Mouse (Mus musculus): ENCODE measurements around the gene Galnt16. TPM values are rescaled to one million over a fixed set of nuclear protein-coding genes. Genes with fewer than 3 reads are reported as not detected.

Gene Galnt16
- polyA plus RNA-seq, 1 experiment from 2014 or later = 4.8 TPM

DNA sequence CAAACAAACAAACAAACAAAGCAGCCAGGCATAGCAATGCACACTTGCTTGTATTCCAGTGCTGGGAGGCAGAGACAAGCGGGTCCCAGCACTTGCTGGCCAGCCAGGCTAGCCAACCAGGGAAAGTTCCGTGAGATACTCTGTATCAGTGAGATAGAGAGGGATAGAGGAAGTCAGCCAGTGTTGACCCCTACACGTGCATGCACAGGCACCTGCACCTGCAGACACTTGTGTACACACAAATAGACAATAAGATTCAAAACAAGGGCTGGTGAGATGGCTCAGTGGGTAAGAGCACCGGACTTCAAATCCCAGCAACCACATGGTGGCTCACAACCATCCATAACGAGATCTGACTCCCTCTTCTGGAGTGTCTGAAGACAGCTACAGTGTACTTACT lies 102.4 kb downstream of the Galnt16 start:
- no peak for ATAC-seq (ENCODE audit: insufficient read depth)
- WGBS = 66% methylated on average over 5 of the region's 5 CpGs

DNA sequence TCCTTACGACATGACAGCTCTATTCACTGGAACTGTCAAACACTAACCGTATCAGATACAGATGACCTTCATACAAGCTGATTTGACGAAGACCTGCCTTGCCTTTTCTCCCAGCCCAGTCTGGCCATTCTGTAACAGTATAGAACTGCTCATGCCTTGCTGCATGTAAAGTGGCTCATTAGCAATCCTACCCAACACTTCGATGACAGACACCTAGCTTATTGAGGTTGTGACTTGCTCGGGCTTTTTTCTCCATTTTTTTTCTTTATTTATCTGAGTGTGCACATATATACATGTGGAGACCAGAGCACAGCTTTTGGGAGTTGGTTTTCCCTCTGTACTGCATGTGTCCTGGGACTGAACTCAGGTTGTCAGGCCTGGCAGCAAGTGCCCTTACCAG lies 113.7 kb downstream of the Galnt16 start:
- no peak overlapping the region for H3K27ac ChIP-seq (ENCODE audit: low read depth)
- DNase-seq (no peak), ATAC-seq (ENCODE audit: insufficient read depth) (no peak)
- no peak for TF ChIP-seq CTCF (IDR thresholded peaks at IDR 0.05; ENCODE audit: low read depth)
- peaks cover 48% of the 10 kb centered on the region for H3K36me3 ChIP-seq (ENCODE audit: insufficient read depth)
- no peak overlapping the region for H3K4me2 ChIP-seq
- H3K4me1 ChIP-seq (ENCODE audit: insufficient read depth) = no peaks in the 10 kb centered on the region
- WGBS = 68% methylated on average over 5 of the region's 5 CpGs
- no peaks in the 10 kb centered on the region for H3K9me3 ChIP-seq (ENCODE audit: low read depth, low read length)
- no peaks in the 10 kb centered on the region for H3K27me3 ChIP-seq (ENCODE audit: insufficient read depth, low read length)
- H3K9ac ChIP-seq = no peak overlapping the region
- no peak overlapping the region for H3K4me3 ChIP-seq (ENCODE audit: low read depth, low read length)

More for the DNA sequence above, 102.4 kb downstream of the Galnt16 start:
- no peak overlapping the region for H3K4me2 ChIP-seq
- no peak overlapping the region for H3K4me3 ChIP-seq (ENCODE audit: low read depth, low read length)
- no peaks in the 10 kb centered on the region for H3K9me3 ChIP-seq (ENCODE audit: low read depth, low read length)
- DNase-seq = no peak
- H3K4me1 ChIP-seq (ENCODE audit: insufficient read depth) = no peaks in the 10 kb centered on the region
- no peaks in the 10 kb centered on the region for H3K36me3 ChIP-seq (ENCODE audit: insufficient read depth)
- no peak for TF ChIP-seq CTCF (IDR thresholded peaks at IDR 0.05; ENCODE audit: low read depth)
- H3K27ac ChIP-seq (ENCODE audit: low read depth) = no peak overlapping the region
- H3K9ac ChIP-seq = no peak overlapping the region
- no peaks in the 10 kb centered on the region for H3K27me3 ChIP-seq (ENCODE audit: insufficient read depth, low read length)

DNA sequence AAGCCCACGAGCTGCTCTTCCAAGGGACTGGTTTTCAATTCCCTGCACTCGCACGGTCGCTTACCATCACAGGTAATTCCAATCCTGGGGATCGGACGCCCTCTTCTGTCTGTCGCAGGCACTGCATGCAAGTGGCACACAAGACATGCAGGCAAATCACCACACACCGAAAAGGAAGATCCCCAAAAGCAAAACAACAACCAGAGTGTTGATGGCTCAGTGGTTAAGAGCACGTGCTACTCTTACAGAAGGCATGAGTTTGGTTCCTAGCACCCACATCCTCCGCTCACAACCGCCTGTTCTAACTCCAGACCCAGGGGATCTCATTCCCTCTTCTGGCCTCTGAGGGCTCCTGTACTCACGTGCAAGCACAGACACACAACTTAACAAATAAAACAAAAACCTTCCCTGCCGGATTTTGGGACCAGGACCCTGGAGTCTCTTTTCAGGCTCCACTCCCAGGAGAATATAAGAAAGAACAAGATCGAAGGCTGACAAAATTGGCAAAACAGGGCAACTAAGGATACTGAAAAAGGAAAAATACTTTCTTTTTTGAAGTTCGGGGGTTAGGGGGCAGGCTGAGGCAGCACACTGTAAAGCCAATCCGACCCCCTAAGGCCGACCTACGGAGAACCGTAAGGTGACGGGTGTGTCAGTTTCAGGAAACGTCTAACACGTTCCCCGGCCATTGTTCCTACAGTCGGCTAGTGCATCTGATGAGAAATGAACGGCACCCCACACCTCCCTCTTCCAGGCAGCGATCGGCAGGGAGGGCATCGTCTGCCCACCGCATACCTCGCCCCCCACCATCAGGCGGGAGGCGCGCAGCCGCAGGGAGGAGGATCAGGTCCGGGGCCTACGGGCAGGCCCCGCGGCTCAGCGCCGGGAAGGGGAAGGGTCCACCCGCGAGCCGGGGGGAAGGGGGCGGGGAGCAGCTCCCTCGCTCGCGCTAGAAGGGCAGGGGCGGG lies 124.9 kb downstream of the Galnt16 start:
- peaks cover 39% of the 10 kb centered on the region for H3K36me3 ChIP-seq (ENCODE audit: insufficient read depth)
- no peaks in the 10 kb centered on the region for H3K9me3 ChIP-seq (ENCODE audit: low read depth, low read length)
- peak overlapping the region; percentile 95 for H3K4me2 ChIP-seq
- H3K9ac ChIP-seq = peak overlapping the region; percentile 98
- 2% methylated on average over 47 of the region's 48 CpGs for WGBS
- peak overlapping the region; percentile 94 for H3K27ac ChIP-seq (ENCODE audit: low read depth)
- peak; percentile 82 for TF ChIP-seq CTCF (IDR thresholded peaks at IDR 0.05; ENCODE audit: low read depth)
- H3K27me3 ChIP-seq (ENCODE audit: insufficient read depth, low read length) = no peaks in the 10 kb centered on the region
- peak overlapping the region; percentile 99 for H3K4me3 ChIP-seq (ENCODE audit: low read depth, low read length)
- peaks cover 19% of the 10 kb centered on the region for H3K4me1 ChIP-seq (ENCODE audit: insufficient read depth)
- peak; percentile 31 for ATAC-seq (ENCODE audit: insufficient read depth)
- peak; percentile 77 for DNase-seq

DNA sequence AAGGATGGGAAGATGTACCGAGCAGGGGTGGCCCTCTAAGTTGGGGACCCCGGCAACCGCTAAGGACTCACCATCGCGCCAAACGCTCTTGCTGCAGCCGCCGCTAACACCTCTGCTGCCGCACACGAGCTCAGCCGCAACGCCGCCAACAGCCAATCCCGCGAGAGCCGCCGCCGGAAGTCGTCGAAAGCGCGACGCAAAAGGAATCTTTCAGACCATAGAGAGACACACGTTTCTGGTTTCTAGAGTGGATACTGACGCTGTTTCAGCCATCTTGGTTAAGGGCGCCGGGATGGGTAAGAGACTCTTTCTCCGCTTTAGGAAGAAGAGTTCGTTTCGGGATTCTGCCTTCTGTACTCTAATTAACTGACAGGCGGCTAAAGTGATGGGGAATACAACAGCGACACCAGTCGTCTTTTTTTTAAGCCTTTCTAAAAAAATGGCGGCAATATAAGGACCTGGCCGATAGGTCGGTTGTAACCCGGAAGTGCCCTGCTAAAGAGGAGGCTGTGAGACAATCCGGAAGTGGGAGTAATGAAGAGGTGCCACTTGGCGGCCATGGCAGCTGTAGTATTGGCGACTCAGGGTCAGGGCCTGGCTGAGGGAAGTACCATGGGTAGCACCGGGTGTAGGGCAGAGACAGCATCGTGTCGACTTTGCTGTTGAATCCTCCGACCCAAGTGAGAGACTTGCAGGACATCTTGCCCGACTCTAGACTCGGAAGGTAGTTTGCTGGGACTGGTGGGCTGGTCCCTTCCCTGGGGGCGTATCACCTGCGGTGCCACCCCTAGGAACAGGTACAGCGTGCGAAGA lies 125.8 kb downstream of the Galnt16 start, which contains the start of the genes Slc39a9 and Erh:
Gene Slc39a9 (plus strand): TSS at position 191 of the 813 bp plus-strand sequence.
Gene Erh (minus strand): TSS at position 649 of the 813 bp plus-strand sequence.
- Histone ChIP-seq H3K4me3 (ENCODE audit: low read depth, low read length) (peak within 1 kb of the TSS; percentile 99), H3K27ac (ENCODE audit: low read depth) (peak within 1 kb of the TSS; percentile 94), H3K9ac (peak within 1 kb of the TSS; percentile 98), H3K9me3 (ENCODE audit: low read depth, low read length) (no peaks in the 10 kb centered on the region), H3K27me3 (ENCODE audit: insufficient read depth, low read length) (no peaks in the 10 kb centered on the region), H3K36me3 (ENCODE audit: insufficient read depth) (peaks cover 38% of the 10 kb centered on the region), H3K4me2 (peak within 1 kb of the TSS; percentile 95), H3K4me1 (ENCODE audit: insufficient read depth) (peaks cover 19% of the 10 kb centered on the region)
- peak; percentile 30 for TF ChIP-seq CTCF (IDR thresholded peaks at IDR 0.05; ENCODE audit: low read depth)
- peak; percentile 98 for ATAC-seq (ENCODE audit: insufficient read depth)
- DNase-seq = peak; percentile 98
- under 1% methylated on average over 50 of the region's 50 CpGs for WGBS

DNA sequence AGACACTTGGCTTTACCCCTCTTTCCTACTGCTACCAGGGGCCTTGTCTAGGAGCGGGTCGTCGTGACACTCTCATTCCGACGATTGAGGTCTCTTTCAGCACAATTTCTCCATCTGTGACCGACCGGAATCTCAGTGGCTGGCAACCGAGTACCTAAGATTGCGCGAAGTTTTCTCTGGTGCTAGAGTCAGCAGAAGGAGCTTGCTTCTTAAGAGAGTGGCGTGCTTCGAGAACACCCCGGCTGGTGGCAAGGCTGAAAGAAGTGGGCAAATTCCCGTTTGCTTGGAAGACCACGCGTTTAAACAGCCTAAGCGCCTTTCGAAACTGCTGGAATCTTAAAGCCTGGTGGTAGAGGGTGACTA lies 126.4 kb downstream of the Galnt16 start:
- ATAC-seq (ENCODE audit: insufficient read depth) (no peak), DNase-seq (no peak)
- H3K9ac ChIP-seq = peak overlapping the region; percentile 98
- H3K4me2 ChIP-seq = peak overlapping the region; percentile 95
- no peak for TF ChIP-seq CTCF (IDR thresholded peaks at IDR 0.05; ENCODE audit: low read depth)
- H3K4me3 ChIP-seq (ENCODE audit: low read depth, low read length) = peak overlapping the region; percentile 99
- peaks cover 19% of the 10 kb centered on the region for H3K4me1 ChIP-seq (ENCODE audit: insufficient read depth)
- H3K9me3 ChIP-seq (ENCODE audit: low read depth, low read length) = no peaks in the 10 kb centered on the region
- no peaks in the 10 kb centered on the region for H3K27me3 ChIP-seq (ENCODE audit: insufficient read depth, low read length)
- peaks cover 32% of the 10 kb centered on the region for H3K36me3 ChIP-seq (ENCODE audit: insufficient read depth)
- WGBS = 6% methylated on average over 18 of the region's 18 CpGs
- H3K27ac ChIP-seq (ENCODE audit: low read depth) = peak overlapping the region; percentile 94

DNA sequence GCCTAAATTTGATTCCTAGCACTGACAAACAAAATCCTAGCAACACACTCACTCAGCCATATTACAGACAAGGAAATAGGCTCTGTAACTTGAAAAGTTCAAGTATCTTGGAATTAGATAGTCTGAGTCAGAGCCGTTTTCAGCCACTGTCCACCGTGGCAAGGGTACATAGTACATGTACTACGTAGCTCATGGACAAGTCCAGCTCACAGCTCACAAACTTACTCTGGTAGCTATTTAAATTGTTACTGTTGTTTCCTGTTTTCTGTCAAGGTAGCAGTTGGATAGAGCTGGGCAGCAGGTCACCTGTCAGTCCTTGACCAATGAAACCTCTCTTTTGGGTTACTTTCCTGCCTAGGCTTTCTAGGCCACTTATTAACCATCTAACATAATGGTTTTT lies 128.3 kb downstream of the Galnt16 start:
- Histone ChIP-seq H3K27ac (ENCODE audit: low read depth) (no peak overlapping the region), H3K9me3 (ENCODE audit: low read depth, low read length) (no peaks in the 10 kb centered on the region), H3K36me3 (ENCODE audit: insufficient read depth) (peaks cover 13% of the 10 kb centered on the region), H3K9ac (peak overlapping the region; percentile 98), H3K4me3 (ENCODE audit: low read depth, low read length) (0 out of 2 replicates have a peak overlapping the region, but pooled peaks have one; percentile 99), H3K4me2 (peak overlapping the region; percentile 95), H3K4me1 (ENCODE audit: insufficient read depth) (peaks cover 19% of the 10 kb centered on the region), H3K27me3 (ENCODE audit: insufficient read depth, low read length) (no peaks in the 10 kb centered on the region)
- no peak for DNase-seq
- ATAC-seq (ENCODE audit: insufficient read depth) = no peak
- WGBS = 87% methylated on average over 3 of the region's 3 CpGs
- no peak for TF ChIP-seq CTCF (IDR thresholded peaks at IDR 0.05; ENCODE audit: low read depth)
